Mouse (Mus musculus) kidney, embryonic 15.5 days (tissue): ENCODE measurements around the gene Elf2. TPM values are rescaled to one million over a fixed set of nuclear protein-coding genes. Genes with fewer than 3 reads are reported as not detected.

ENCODE experiments used
- ATAC-seq: fragments of 200-750 bp; cut with Nextera tagmentation; replicated peaks from 2 replicates; pipeline ENCODE4 v1.8.0; 2017; ENCODE audit warnings: moderate TSS enrichment; ENCODE audit not compliant: low FRiP score
- H3K27ac ChIP-seq: fragments of 300-500 bp; sonication (generic); 2 replicates; pipeline ENCODE4 v1.5.1; 2015; ENCODE audit warnings: mild to moderate bottlenecking, inconsistent platforms
- H3K27me3 ChIP-seq: fragments of 300-500 bp; sonication (generic); 2 replicates; pipeline ENCODE4 v1.6.1; 2015; ENCODE audit warnings: inconsistent platforms
- H3K36me3 ChIP-seq: fragments of 300-500 bp; sonication (generic); 2 replicates; pipeline ENCODE4 v1.6.1; 2015; ENCODE audit warnings: inconsistent platforms
- H3K4me1 ChIP-seq: fragments of 300-500 bp; sonication (generic); 2 replicates; pipeline ENCODE4 v1.6.1; 2015; ENCODE audit warnings: inconsistent platforms
- H3K4me2 ChIP-seq: fragments of 300-500 bp; sonication (generic); 2 replicates; pipeline ENCODE4 v1.6.1; 2015; ENCODE audit warnings: moderate library complexity, mild to moderate bottlenecking, inconsistent platforms
- H3K4me3 ChIP-seq: fragments of 300-500 bp; sonication (generic); replicated peaks from 2 replicates; pipeline ENCODE4 v1.5.1; 2015; ENCODE audit warnings: mild to moderate bottlenecking, inconsistent platforms
- H3K9ac ChIP-seq: fragments of 300-500 bp; sonication (generic); 2 replicates; pipeline ENCODE4 v1.6.1; 2015; ENCODE audit warnings: mild to moderate bottlenecking, inconsistent platforms
- H3K9me3 ChIP-seq: fragments of 300-500 bp; sonication (generic); replicated peaks from 2 replicates; pipeline ENCODE4 v1.6.1; 2016; ENCODE audit warnings: inconsistent platforms
- WGBS: fragments of 180-500 bp; shearing (Covaris S2); methylation state at CpG from one replicate; pipeline ENCODE4 v1.1.7; 2015; ENCODE audit warnings: mixed read lengths; 5-methylcytosine and 5-hydroxymethylcytosine counted together
- polyA plus RNA-seq: library from polyadenylated mRNA; unstranded; fragments of >200 nt; fragmentation: Nextera tagmentation; extraction: Ambion mirVana; gene quantifications from 2 replicates; pipeline ENCODE4 v1.2.1, GENCODE M21; 2015

Gene Elf2
- polyA plus RNA-seq, 1 experiment from 2014 or later, result 58.2 TPM

- H3K4me3 ChIP-seq, result no peak overlapping the region
- no peaks in the 10 kb centered on the region for H3K27me3 ChIP-seq
- H3K27ac ChIP-seq, result no peak overlapping the region
- no peak overlapping the region for H3K4me2 ChIP-seq
- no peak overlapping the region for H3K9ac ChIP-seq
- peaks cover 11% of the 10 kb centered on the region for H3K4me1 ChIP-seq
- peaks cover 30% of the 10 kb centered on the region for H3K36me3 ChIP-seq
- ATAC-seq, result no peak
- 75% methylated on average over 12 of the region's 12 CpGs for WGBS
- H3K9me3 ChIP-seq, result no peaks in the 10 kb centered on the region
Observed at GRCm38 (mm10) chr3:51268434-51268833, 72.0 kb downstream of the Elf2 start.

GRCm38 (mm10) chr3:51262942-51263341, 77.5 kb downstream of the Elf2 start:
- Histone ChIP-seq H3K36me3 (peaks cover 83% of the 10 kb centered on the region), H3K4me3 (no peak overlapping the region), H3K4me1 (no peaks in the 10 kb centered on the region), H3K4me2 (no peak overlapping the region), H3K9ac (no peak overlapping the region), H3K27me3 (no peaks in the 10 kb centered on the region), H3K27ac (no peak overlapping the region), H3K9me3 (no peaks in the 10 kb centered on the region)
- 57% methylated on average over 8 of the region's 8 CpGs for WGBS
- no peak for ATAC-seq

- ATAC-seq, result no peak
- H3K36me3 ChIP-seq, result peaks cover 96% of the 10 kb centered on the region
- no peaks in the 10 kb centered on the region for H3K27me3 ChIP-seq
- no peak overlapping the region for H3K27ac ChIP-seq
- 89% methylated on average over 5 of the region's 5 CpGs for WGBS
- H3K4me2 ChIP-seq, result no peak overlapping the region
- no peak overlapping the region for H3K9ac ChIP-seq
- H3K4me1 ChIP-seq, result no peaks in the 10 kb centered on the region
- H3K9me3 ChIP-seq, result no peaks in the 10 kb centered on the region
- no peak overlapping the region for H3K4me3 ChIP-seq
Observed at GRCm38 (mm10) chr3:51258070-51258469, 82.4 kb downstream of the Elf2 start.

- no peak overlapping the region for H3K9ac ChIP-seq
- no peak overlapping the region for H3K4me2 ChIP-seq
- no peaks in the 10 kb centered on the region for H3K27me3 ChIP-seq
- H3K36me3 ChIP-seq, result peaks cover 95% of the 10 kb centered on the region
- H3K4me1 ChIP-seq, result no peaks in the 10 kb centered on the region
- no peak overlapping the region for H3K27ac ChIP-seq
- no peaks in the 10 kb centered on the region for H3K9me3 ChIP-seq
- 93% methylated on average over 12 of the region's 12 CpGs for WGBS
- no peak for ATAC-seq
- H3K4me3 ChIP-seq, result no peak overlapping the region
Observed at GRCm38 (mm10) chr3:51256450-51256849, 84.0 kb downstream of the Elf2 start.

- H3K27me3 ChIP-seq, result no peaks in the 10 kb centered on the region
- H3K4me3 ChIP-seq, result no peak overlapping the region
- no peak overlapping the region for H3K27ac ChIP-seq
- no peak for ATAC-seq
- 91% methylated on average over 7 of the region's 7 CpGs for WGBS
- no peak overlapping the region for H3K4me2 ChIP-seq
- no peaks in the 10 kb centered on the region for H3K4me1 ChIP-seq
- no peaks in the 10 kb centered on the region for H3K9me3 ChIP-seq
- peaks cover 92% of the 10 kb centered on the region for H3K36me3 ChIP-seq
- H3K9ac ChIP-seq, result no peak overlapping the region
Observed at GRCm38 (mm10) chr3:51254784-51255183, 85.7 kb downstream of the Elf2 start.

GRCm38 (mm10) chr3:51252689-51253402, 87.6 kb downstream of the Elf2 start:
- Histone ChIP-seq H3K9me3 (no peaks in the 10 kb centered on the region), H3K4me2 (no peak overlapping the region), H3K4me3 (no peak overlapping the region), H3K27ac (no peak overlapping the region), H3K27me3 (no peaks in the 10 kb centered on the region), H3K36me3 (peaks cover 88% of the 10 kb centered on the region), H3K4me1 (peaks cover under 1% of the 10 kb centered on the region; the same call in 1 of the 2 replicates), H3K9ac (no peak overlapping the region)
- WGBS, result 92% methylated on average over 12 of the region's 12 CpGs
- ATAC-seq, result 0 out of 2 replicates have a peak, but pooled peaks have one; percentile 15

GRCm38 (mm10) chr3:51252223-51252622, 88.2 kb downstream of the Elf2 start:
- no peak overlapping the region for H3K4me3 ChIP-seq
- no peak overlapping the region for H3K4me2 ChIP-seq
- H3K9me3 ChIP-seq, result no peaks in the 10 kb centered on the region
- 100% methylated on average over 1 of the region's 1 CpGs for WGBS
- peaks cover 85% of the 10 kb centered on the region for H3K36me3 ChIP-seq
- peaks cover 5% of the 10 kb centered on the region; the same call in 1 of the 2 replicates for H3K4me1 ChIP-seq
- no peak overlapping the region for H3K27ac ChIP-seq
- no peak overlapping the region for H3K9ac ChIP-seq
- H3K27me3 ChIP-seq, result no peaks in the 10 kb centered on the region
- no peak for ATAC-seq

GRCm38 (mm10) chr3:51251057-51251456, 89.4 kb downstream of the Elf2 start:
- Histone ChIP-seq H3K4me2 (no peak overlapping the region), H3K9ac (no peak overlapping the region), H3K9me3 (no peaks in the 10 kb centered on the region), H3K27me3 (no peaks in the 10 kb centered on the region), H3K4me1 (peaks cover 5% of the 10 kb centered on the region; the same call in 1 of the 2 replicates), H3K27ac (no peak overlapping the region), H3K4me3 (no peak overlapping the region), H3K36me3 (peaks cover 73% of the 10 kb centered on the region)
- no peak for ATAC-seq
- WGBS, result 81% methylated on average over 5 of the region's 5 CpGs

GRCm38 (mm10) chr3:51249866-51250265, 90.6 kb downstream of the Elf2 start:
- Histone ChIP-seq H3K9me3 (no peaks in the 10 kb centered on the region), H3K36me3 (peaks cover 62% of the 10 kb centered on the region), H3K4me3 (no peak overlapping the region), H3K4me1 (peaks cover 5% of the 10 kb centered on the region; the same call in 1 of the 2 replicates), H3K4me2 (no peak overlapping the region), H3K27ac (no peak overlapping the region), H3K27me3 (no peaks in the 10 kb centered on the region), H3K9ac (no peak overlapping the region)
- ATAC-seq, result no peak
- WGBS, result 92% methylated on average over 13 of the region's 13 CpGs

GRCm38 (mm10) chr3:51249460-51249859, 91.0 kb downstream of the Elf2 start:
- WGBS, result 86% methylated on average over 11 of the region's 11 CpGs
- no peak overlapping the region for H3K4me2 ChIP-seq
- ATAC-seq, result no peak

GRCm38 (mm10) chr3:51248600-51248999, 91.9 kb downstream of the Elf2 start:
- peaks cover 51% of the 10 kb centered on the region for H3K36me3 ChIP-seq
- no peak for ATAC-seq
- WGBS, result 89% methylated on average over 6 of the region's 6 CpGs
- H3K4me2 ChIP-seq, result no peak overlapping the region
- no peak overlapping the region for H3K27ac ChIP-seq
- H3K27me3 ChIP-seq, result no peaks in the 10 kb centered on the region
- no peak overlapping the region for H3K4me3 ChIP-seq
- no peaks in the 10 kb centered on the region for H3K9me3 ChIP-seq
- H3K9ac ChIP-seq, result no peak overlapping the region
- peaks cover 5% of the 10 kb centered on the region; the same call in 1 of the 2 replicates for H3K4me1 ChIP-seq

More at GRCm38 (mm10) chr3:51249460-51249859, 91.0 kb downstream of the Elf2 start:
- peaks cover 58% of the 10 kb centered on the region for H3K36me3 ChIP-seq
- H3K27ac ChIP-seq, result no peak overlapping the region
- H3K9ac ChIP-seq, result no peak overlapping the region
- no peak overlapping the region for H3K4me3 ChIP-seq
- H3K27me3 ChIP-seq, result no peaks in the 10 kb centered on the region
- no peaks in the 10 kb centered on the region for H3K9me3 ChIP-seq
- peaks cover 5% of the 10 kb centered on the region; the same call in 1 of the 2 replicates for H3K4me1 ChIP-seq

- Histone ChIP-seq H3K27me3 (no peaks in the 10 kb centered on the region), H3K4me1 (peaks cover 5% of the 10 kb centered on the region; the same call in 1 of the 2 replicates), H3K9ac (no peak overlapping the region), H3K4me2 (no peak overlapping the region), H3K27ac (no peak overlapping the region), H3K9me3 (no peaks in the 10 kb centered on the region), H3K36me3 (peaks cover 42% of the 10 kb centered on the region), H3K4me3 (no peak overlapping the region)
- ATAC-seq, result no peak
- 70% methylated on average over 16 of the region's 16 CpGs for WGBS
Observed at GRCm38 (mm10) chr3:51247704-51248103, 92.8 kb downstream of the Elf2 start.
